Mouse (Mus musculus): ENCODE measurements around the gene Ubl4b. TPM values are rescaled to one million over a fixed set of nuclear protein-coding genes. Genes with fewer than 3 reads are reported as not detected.

The Ubl4b gene
- total RNA-seq, 1 experiment from 2014 or later: not detected

- peak; percentile 74 for DNase-seq
Measured at GRCm38 (mm10) chr3:107517631-107518108, 37.2 kb downstream of the Ubl4b start, which contains the start of gene Slc6a17. Gene Slc6a17, minus strand, starts transcription at chr3:107518018.

- no peak for DNase-seq
Measured at GRCm38 (mm10) chr3:107516776-107517630, 37.9 kb downstream of the Ubl4b start.

DNA sequence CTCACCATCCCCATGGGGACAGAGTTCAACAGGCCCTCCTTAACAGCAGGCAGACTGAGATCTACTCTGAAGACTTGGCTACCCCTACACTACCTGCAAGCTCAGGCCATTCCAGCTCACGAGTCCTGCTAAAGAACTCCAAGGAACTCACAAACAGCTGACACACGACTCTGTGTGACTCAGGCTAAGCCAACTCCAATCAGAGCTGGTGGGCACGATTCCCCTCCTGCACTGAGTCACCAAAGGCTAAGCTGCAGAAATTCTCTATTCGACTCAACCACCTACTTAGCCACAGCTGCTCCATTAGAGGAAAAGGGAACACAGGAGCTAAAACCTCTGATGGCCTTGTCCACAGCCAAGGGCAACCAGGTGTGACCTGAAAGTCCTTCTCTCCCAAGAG is 38.9 kb downstream of the Ubl4b start:
- no peak for DNase-seq

DNA sequence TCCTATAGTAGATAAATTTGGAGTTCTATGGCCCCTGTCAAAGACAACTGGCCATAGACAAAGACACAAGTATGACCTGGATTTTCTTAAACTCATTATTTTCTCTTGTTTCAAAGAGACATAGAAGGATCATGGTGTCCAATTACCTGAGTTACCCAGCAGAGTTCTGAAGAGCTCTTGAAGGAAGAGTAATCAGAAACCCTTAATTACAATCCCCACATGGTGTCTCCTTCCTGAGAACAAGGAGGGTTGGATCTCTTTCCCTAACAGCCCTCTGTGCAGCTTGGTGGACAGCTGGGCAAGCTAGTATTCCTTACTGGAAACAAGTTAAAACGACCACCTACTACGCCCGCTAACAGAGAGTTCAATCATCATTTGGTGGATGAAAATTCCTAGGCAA is 43.5 kb downstream of the Ubl4b start:
- DNase-seq: no peak

- DNase-seq: no peak
Measured at GRCm38 (mm10) chr3:107508696-107509095, 46.2 kb downstream of the Ubl4b start.

GRCm38 (mm10) chr3:107507966-107508365 is 46.9 kb downstream of the Ubl4b start:
- no peak for DNase-seq

DNA sequence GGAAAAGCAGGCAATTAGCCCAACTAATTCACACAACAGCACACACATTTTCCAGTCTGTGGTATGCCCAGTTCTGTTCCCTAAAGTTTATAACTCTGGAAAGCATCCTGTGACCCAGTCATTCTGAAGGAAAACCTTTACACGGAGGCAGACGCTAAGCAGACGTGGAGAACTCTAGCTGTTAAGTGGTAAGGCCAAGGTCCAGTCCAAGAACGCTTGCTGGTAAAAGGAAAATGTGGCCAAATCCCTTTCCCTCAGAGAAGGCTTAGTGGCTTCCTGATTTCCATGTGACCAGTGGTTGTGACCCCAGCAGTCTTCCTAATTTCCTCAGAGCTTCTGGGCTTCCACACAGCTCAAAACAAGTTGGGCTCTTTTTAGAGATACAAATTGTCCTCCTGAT is 48.3 kb downstream of the Ubl4b start:
- DNase-seq: no peak

GRCm38 (mm10) chr3:107505464-107506367 is 49.2 kb downstream of the Ubl4b start:
- no peak for DNase-seq

- no peak for DNase-seq
Measured at GRCm38 (mm10) chr3:107504542-107504941, 50.3 kb downstream of the Ubl4b start.

DNA sequence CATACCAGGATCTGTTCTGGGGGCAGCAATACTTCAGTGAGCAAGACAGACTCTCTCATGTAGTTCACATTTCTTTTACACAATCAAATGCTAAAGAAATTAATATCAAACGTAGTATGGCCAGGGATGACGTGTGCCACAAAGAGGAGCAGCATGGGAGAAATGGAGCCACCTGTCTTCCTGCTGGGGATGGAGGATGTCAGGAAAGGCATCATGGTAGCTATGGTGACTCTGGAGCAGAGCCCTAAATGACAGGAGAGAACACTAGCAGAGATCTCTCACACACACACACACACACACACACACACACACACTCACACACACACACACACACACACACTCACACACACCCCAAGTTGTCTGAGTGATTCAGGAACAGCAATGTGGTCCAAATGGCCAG is 51.2 kb downstream of the Ubl4b start:
- no peak for DNase-seq

Other genes with a start within 250 kb of the Ubl4b start
- 40.8 and 43.7 TPM in 2 replicates for gene Rbm15, start 221.4 kb downstream of the Ubl4b start, total RNA-seq (2021)
- gene Kcnc4, start 95.5 kb downstream of the Ubl4b start, total RNA-seq (2021): 7.6 and 8.3 TPM in 2 replicates
- gene Slc6a17, start 37.1 kb downstream of the Ubl4b start, total RNA-seq (2021): 2.1 and 2.7 TPM in 2 replicates
- gene Alx3, start 40.0 kb upstream of the Ubl4b start, total RNA-seq (2021): not detected in 2 replicates
- not detected in 2 replicates for gene Gm10961, start 76.2 kb upstream of the Ubl4b start, total RNA-seq (2021)
- 33.3 and 38.3 TPM in 2 replicates for gene Strip1, start 76.6 kb upstream of the Ubl4b start, total RNA-seq (2021)
- 211 and 235 TPM in 2 replicates for gene Ahcyl1, start 141.5 kb upstream of the Ubl4b start, total RNA-seq (2021)
- gene Csf1, start 205.4 kb upstream of the Ubl4b start, total RNA-seq (2021): 14.7 and 15.1 TPM in 2 replicates